Mouse (Mus musculus): Measurements from ENCODE around the gene Dio1. TPM values are rescaled to one million over a fixed set of nuclear protein-coding genes. Genes with fewer than 3 reads are reported as not detected.

Dio1 gene
- total RNA-seq, 2 experiments from 2014 or later, result not detected

- DNase-seq (ENCODE audit: low spot score in 2 of 2), result no peak
Observed at GRCm38 (mm10) chr4:107300902-107301555, 5.9 kb downstream of the Dio1 start.

GRCm38 (mm10) chr4:107300371-107300770 lies 6.6 kb downstream of the Dio1 start:
- DNase-seq (ENCODE audit: low spot score in 2 of 2), result no peak

- no peak for DNase-seq (ENCODE audit: low spot score in 2 of 2)
Observed at GRCm38 (mm10) chr4:107299779-107300340, 7.1 kb downstream of the Dio1 start.

GRCm38 (mm10) chr4:107298071-107298606 lies 8.8 kb downstream of the Dio1 start:
- DNase-seq (ENCODE audit: low spot score in 2 of 2), result no peak

GRCm38 (mm10) chr4:107292273-107292662 lies 14.7 kb downstream of the Dio1 start:
- DNase-seq (ENCODE audit: low spot score in 2 of 2), result no peak

GRCm38 (mm10) chr4:107291611-107292272 lies 15.2 kb downstream of the Dio1 start:
- no peak for DNase-seq (ENCODE audit: low spot score in 2 of 2)

GRCm38 (mm10) chr4:107287517-107287916 lies 19.5 kb downstream of the Dio1 start:
- no peak for DNase-seq (ENCODE audit: low spot score in 2 of 2)

GRCm38 (mm10) chr4:107286386-107286785 lies 20.6 kb downstream of the Dio1 start:
- no peak for DNase-seq (ENCODE audit: low spot score in 2 of 2)

- no peak for DNase-seq (ENCODE audit: low spot score in 2 of 2)
Observed at GRCm38 (mm10) chr4:107285446-107286200, 21.3 kb downstream of the Dio1 start.

- no peak for DNase-seq (ENCODE audit: low spot score in 2 of 2)
Observed at GRCm38 (mm10) chr4:107280843-107281475, 26.0 kb downstream of the Dio1 start.

- DNase-seq (ENCODE audit: low spot score in 2 of 2), result no peak
Observed at GRCm38 (mm10) chr4:107278188-107278707, 28.7 kb downstream of the Dio1 start.

GRCm38 (mm10) chr4:107274511-107274910 lies 32.5 kb downstream of the Dio1 start:
- DNase-seq (ENCODE audit: low spot score in 2 of 2), result no peak

GRCm38 (mm10) chr4:107273683-107274082 lies 33.3 kb downstream of the Dio1 start:
- DNase-seq (ENCODE audit: low spot score in 2 of 2), result no peak

- DNase-seq (ENCODE audit: low spot score in 2 of 2), result no peak
Observed at GRCm38 (mm10) chr4:107260001-107260400, 47.0 kb downstream of the Dio1 start.

GRCm38 (mm10) chr4:107254414-107254813 lies 52.6 kb downstream of the Dio1 start:
- no peak for DNase-seq (ENCODE audit: low spot score in 2 of 2)

GRCm38 (mm10) chr4:107253125-107254091 lies 53.6 kb downstream of the Dio1 start, which contains the start of the genes Lrrc42 and Hspb11:
Gene Lrrc42 (minus strand): TSS chr4:107253532.
Gene Hspb11 (plus strand): TSS chr4:107253593.
- peak; percentile 91 to 94 for DNase-seq (ENCODE audit: low spot score in 2 of 2)

GRCm38 (mm10) chr4:107252522-107252921 lies 54.4 kb downstream of the Dio1 start:
- no peak for DNase-seq (ENCODE audit: low spot score in 2 of 2)

GRCm38 (mm10) chr4:107250494-107250893 lies 56.5 kb downstream of the Dio1 start:
- DNase-seq (ENCODE audit: low spot score in 2 of 2), result peak; percentile 39 to 56

GRCm38 (mm10) chr4:107249471-107249870 lies 57.5 kb downstream of the Dio1 start:
- DNase-seq (ENCODE audit: low spot score in 2 of 2), result no peak

All from layer of hippocampus, postnatal 10 days (tissue).